Mouse (Mus musculus) layer of hippocampus, postnatal 14 days (tissue): ENCODE data around the gene 2210016L21Rik. TPM values are rescaled to one million over a fixed set of nuclear protein-coding genes. Genes with fewer than 3 reads are reported as not detected.
"Not testable (repeated sequence)": the region's sequence is repeated elsewhere in the genome, so short reads cannot be mapped to it uniquely, and the experiment has no call there.

Experiments used
- DNase-seq, 2 experiments: peaks; one replicate each; pipeline ENCODE4 v3.0.0; 2021 to 2022; ENCODE audit warnings: low spot score in 2 of 2, mixed read lengths in 1 of 2
- long read RNA-seq, 2 experiments: library from polyadenylated mRNA; stranded (forward); transcript quantifications; one replicate each; pipeline ENCODE4 v2.0.0; 2021
- total RNA-seq, 2 experiments: library from RNA; stranded (reverse); gene quantifications; 2 replicates each; pipeline ENCODE4 v1.2.3; 2021

The 2210016L21Rik gene
- 100 to 1,000 TPM; 187 to 201 TPM for total RNA-seq
- long read RNA-seq, experiment 1, transcript 2210016L21Rik-201 (6 exons, 2,607 nt): major isoform, 149 of 169 reads
- long read RNA-seq, experiment 1, partial matches to known transcripts: 3 of 169 reads
- long read RNA-seq, experiment 1, other reads (novel, unspliced or antisense): 17 of 169 reads
- long read RNA-seq, experiment 2, transcript 2210016L21Rik-201 (6 exons, 2,607 nt): major isoform, 213 of 249 reads
- long read RNA-seq, experiment 2, partial matches to known transcripts: 22 of 249 reads
- long read RNA-seq, experiment 2, other reads (novel, unspliced or antisense): 14 of 249 reads

DNA sequence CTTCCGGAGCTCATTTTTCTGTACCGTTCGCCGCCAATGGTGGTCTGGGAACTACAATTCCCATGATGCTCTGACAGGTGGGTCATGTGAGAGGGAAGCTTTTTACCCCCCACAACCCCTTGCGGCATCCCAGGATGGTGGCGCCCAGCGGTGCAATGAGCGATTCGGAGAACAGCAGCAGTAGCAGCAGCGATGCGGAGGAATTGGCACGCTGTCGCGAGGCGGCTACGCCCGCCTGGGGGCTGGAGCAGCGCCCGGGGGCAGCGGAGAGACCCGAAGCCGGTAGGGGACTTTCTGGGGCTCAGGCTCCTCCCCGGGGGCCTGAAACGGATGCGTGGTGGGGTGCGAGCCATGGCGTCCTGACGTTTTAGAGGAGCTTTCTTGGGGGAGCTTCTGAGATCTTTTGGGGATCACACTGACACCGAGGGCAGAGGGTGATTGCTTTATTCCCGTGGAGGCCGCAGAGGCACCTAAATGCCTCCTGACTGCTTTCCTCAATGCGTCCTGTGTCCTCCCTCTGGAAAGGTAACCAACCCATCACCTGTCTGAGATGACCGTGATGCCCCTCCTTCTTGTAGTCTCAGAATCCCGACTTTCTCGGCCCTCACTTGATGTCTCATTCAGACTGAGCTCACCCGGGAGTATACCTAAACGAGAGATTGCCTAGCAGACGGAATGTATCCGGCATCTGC lies at the start of gene 2210016L21Rik:
Gene 2210016L21Rik (plus strand): TSS at position 85 of the 692 bp plus-strand sequence.
- DNase-seq: peak; percentile 85 to 91

DNA sequence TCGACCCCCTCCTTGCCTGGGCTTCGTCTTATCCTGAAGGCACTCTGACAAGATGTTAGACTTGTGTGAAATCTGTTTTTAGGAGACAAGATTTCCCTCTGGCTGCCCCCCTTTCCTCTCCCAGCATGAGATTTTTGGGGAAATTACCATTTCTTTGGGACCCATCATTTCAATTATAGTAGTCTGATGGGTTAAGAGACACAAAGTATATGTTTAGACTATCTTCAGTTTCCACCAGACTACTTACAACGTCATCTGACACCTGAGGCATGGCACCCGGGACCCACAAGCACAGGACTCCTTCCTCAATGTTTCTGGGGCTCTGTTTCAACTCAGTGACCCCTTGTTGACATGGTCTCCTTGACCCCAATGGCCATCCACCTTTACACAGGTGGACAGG lies 46.4 kb upstream of the 2210016L21Rik start:
- DNase-seq: no peak

DNA sequence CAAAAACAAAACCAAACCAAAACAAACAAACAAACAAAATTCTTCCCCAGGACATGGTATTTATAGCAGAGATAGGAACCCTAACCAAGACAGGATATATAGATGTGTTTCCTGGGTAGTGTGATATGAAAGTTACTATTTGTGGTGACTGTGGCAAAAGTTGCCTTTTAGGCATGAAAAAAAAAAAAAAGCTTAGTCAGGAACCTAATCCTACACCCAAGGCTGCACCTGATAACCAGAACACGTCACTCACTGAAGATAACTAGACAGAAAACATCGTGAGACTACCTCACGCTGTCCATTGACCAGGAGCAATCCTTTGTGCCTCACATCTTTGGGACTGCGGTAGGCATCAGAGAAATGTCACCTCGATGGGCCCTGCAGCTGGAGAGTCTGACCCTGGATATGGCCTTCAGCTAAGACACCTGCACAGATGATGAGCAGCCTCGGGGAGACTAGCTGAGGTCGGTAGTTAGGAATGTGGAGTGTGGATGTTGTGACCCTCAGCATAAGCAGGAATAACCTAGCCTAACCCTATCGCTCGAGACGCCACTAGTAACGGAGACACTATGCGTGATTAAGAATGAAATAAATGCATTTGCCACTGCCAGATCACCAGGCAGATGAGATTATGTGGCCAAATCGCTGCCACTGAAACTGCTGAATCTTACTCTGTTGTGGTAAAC lies 45.1 kb upstream of the 2210016L21Rik start, which contains the start of gene Oasl2:
Gene Oasl2 (plus strand): TSS at position 249 of the 686 bp plus-strand sequence.
- no peak for DNase-seq

DNA sequence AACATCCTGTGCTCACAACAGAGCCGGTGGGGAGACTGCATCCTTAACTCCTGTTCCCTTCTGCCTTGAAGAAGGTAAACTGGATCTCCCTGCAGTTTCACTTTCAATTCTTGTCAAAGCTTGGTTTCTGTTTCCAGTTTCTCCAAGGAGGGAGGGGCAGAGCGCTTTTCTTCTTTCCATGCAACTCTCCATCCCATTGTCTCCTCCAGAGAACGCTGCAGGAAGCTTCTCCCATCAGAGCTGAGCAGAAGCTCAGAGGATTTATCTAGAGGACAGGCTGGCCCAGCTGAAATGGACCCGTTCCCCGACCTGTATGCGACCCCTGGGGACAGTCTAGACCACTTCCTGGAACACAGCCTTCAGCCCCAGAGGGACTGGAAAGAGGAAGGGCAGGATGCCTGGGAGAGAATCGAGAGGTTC lies 44.6 kb upstream of the 2210016L21Rik start:
- no peak for DNase-seq

DNA sequence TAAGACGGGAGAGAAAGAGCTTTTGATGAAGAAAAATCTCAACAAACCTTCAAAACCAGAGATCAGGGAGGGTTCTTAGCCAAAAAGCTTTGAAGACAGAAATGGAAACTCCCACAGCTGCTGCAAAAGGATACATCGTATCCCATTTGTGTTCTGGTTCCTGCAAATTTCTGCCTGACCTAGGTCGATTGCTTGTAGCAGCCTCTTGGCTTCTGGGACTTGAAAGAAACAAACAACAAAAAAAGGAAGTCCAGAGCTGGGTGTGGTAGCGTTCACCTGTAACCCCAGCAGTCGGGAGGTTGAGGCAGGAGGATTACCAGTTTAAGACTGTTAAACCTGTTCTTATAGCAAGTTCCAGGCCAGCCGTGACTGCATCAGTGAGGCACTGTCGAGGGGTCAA lies 43.1 kb upstream of the 2210016L21Rik start:
- no peak for DNase-seq

DNA sequence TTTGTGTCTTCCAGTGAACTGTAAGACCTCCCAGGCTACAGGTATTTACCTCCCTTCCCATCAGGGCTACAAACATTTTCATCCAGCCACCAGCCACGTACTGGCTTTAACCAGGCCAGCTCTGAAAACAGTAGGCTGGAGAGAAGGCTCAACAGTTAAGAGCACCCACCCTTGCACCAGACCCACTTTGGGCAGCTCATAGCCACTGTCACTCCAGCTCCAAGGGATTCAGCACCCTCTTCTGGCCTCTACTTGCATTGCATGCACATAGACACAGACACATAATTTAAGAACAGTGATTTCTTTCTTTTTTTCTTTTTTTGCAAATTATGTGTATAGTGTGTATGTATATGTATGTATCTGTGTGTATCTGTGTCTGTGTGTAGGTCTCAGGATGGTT lies 39.5 kb upstream of the 2210016L21Rik start:
- peak in 1 of 2 experiments; percentile 31 for DNase-seq

DNA sequence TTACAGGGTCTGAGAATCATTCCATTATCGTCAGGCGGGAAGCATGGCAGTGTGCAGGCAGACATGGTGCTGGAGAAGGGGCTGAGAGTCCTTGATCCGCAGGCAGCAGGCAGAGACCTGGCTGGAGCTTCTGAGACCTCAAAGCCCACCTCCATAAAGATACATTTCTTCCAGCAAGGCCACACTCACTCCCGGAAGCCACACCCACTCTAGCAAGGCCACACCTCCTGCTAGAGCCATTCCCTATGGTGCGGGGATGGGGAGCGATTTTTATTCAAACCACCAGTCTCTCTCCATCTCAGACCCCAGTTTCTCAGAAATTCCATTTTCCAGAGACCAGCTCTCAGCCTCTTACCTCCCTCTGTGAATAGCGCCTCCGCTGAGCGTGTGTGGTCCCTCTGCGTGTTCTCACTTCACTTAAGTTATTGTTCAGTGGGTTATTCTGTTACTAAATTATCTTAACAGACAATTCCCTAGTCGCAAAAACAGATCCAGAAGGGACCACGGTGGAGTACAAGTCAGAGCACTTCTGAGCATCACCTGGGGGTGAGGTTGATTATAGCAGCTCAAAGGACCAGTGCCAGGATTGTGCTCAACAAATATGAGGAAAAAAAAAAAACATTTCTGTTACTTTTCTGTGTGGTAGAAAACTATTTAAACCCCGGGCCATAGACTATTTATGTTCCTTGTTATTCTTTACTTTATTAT lies 33.2 kb upstream of the 2210016L21Rik start:
- no peak for DNase-seq

DNA sequence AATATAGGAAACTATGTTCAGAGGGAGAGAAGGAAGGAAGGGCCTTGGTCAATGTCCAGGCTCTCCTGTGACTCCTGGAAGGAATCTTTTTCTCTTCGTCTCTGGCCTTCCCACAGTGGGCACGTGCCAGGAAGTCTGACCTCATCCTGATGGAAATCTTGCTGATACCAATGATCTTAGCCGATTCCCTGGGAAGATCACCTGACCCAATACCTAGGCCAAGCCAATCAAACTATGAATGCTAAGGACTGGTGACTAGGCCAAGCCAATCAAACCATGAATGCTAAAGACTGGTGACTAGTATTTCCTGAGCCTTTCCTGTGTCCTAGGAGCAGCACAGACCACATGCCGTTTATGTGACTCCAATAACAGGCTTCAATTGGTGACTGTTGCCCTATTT lies 28.3 kb upstream of the 2210016L21Rik start:
- no peak for DNase-seq

DNA sequence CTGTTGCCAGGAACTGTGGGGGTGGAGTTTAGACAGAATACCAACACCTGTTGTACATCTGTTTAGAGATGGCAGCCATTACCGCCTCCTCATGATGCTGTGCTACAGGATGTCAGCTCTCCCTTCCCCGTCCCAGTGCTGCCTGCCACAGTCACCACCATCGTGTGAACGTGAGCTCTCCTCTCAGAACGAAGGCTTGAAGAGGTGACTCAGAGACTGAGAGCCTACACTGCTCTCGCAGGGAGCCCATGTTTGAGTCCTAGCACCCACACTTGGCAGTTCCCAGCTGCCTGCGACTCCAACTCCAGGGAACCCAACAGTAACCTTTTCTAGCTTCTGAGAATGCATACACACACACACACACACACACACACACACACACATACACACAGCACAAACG lies 27.1 kb upstream of the 2210016L21Rik start:
- no peak for DNase-seq

DNA sequence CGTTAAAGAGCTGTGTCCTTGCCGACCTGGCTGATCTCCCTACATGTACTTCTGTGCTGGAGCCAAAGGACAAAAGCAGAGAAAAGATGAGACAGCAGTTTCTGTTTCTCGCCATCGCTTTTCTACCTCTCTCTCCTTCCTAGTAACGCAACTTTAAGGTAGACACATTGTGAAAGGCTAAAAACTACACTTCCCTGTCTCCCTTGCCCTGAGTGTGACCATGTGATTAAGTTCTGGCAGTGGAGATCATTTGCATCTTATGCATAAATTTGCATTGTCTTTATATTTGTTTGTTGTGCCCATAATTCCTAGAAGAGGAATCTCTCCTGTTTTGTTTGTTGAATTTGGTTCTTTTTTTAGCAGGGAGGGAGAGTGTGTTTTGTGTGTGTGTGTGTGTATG lies 26.1 kb upstream of the 2210016L21Rik start:
- no peak for DNase-seq

DNA sequence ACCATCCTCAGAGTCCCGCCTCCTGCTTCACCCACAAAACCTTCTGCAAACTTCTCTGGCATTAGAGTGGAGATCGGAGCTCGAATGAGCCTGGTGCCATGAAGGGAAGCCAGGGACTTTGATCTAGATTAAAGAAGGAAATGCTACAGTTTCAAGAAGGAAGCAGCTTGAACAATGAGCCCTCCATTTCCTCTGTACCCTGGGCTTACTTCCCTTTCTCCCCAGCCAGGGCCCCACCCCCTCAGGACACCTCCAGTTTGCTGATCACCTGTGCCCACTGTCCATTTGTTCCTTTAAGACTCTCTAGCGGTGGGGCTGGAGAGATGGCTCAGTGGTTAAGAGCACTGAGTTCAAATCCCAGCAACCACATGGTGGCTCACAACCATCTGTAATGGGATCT lies 25.2 kb upstream of the 2210016L21Rik start:
- no peak for DNase-seq

DNA sequence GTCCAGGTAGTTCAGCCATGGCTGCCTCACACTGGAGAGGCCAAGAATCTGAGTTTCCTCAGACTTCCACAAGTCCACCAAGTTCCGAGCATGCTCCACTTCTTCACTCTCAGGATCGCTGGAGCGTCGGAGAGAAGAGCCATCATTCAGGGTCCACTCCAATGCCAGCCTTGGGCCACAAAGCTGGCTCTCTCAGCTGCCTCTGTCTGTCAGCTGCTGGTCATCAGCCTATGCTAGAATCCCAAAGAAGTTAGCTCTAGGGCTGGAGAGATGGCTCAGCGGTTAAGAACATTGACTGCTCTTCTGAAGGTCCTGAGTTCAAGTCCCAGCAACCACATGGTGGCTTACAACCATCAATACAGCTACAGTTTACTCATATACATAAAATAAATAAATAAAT lies 24.6 kb upstream of the 2210016L21Rik start:
- DNase-seq: not testable (repeated sequence)

DNA sequence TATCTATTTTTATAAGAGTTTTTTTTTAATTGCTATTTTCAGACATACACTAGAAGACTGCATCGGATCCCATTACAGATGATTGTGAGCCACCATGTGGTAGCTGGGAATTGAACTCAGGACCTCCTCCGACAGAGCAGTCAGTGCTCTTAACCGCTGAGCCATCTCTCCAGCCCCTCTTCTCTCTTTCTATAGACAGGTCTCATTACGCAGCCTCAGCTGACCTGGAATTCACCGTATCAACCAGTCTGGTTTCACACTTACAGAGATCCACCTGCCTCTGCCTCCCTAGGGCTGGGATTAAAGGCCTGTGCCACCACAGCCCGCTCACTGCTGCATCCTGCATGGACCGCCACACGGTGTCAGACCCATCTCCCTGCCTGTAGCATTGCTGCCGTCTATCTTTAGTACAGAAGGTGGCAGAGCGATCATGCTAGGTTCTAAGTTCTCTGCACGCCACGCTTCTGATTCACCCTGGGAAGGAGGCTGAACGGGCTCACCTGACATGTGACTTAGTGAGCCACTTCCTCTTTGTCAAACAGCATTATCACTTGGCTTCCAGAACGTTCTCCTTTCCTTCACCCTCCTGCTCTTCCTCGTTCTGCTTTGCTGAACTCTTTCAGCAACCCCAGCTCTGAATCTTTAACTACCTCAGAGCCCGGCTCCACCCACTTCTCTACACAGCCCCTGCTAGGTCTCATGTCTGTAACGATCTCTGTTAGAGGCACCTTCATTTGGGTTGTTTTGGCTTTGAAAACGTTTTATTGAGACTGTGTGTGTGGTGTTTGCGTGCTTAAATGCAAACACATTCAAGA lies 20.2 kb upstream of the 2210016L21Rik start:
- DNase-seq: no peak

DNA sequence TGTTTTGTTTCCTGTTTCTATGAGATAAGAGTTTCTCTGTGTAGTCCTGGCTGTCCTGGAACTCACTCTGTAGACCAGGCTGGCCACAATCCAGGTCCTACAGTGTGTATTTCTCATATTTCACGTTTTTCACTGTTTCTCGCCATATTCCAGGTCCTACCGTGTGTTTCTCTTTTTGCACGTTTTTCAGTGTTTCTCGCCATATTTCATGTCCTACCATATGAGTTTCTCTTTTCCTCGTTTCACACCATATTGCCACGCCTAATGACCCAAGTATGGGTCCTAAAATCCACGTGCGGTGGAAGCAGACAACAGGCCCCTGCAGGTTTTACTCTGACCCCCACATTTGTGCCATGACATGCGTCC lies 19.6 kb upstream of the 2210016L21Rik start:
- DNase-seq: no peak

DNA sequence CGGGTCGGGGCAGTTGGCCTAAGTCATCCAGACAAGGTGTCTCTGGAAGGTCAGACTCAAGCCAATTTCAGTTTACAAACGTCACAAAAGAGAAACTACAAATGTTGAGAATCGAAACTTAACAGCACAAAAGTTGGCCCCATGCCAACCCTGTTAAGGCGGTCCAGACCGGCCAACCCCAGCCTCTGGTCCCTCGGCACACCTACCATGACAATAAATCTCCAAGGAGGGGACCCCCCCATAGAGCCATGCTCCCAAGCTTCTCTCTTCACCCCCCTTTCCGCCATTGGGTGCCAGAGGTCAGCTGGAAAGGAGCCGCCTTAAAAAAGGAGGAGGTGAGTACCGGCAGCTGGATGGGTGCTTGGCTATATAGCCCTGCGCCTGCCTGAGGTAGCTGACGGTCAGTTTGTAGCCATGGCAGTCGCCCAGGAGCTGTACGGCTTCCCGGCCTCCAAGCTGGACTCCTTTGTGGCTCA lies 18.9 kb upstream of the 2210016L21Rik start, which contains the start of gene Oasl1:
Gene Oasl1 (plus strand): TSS at position 243 of the 476 bp plus-strand sequence.
- no peak for DNase-seq

DNA sequence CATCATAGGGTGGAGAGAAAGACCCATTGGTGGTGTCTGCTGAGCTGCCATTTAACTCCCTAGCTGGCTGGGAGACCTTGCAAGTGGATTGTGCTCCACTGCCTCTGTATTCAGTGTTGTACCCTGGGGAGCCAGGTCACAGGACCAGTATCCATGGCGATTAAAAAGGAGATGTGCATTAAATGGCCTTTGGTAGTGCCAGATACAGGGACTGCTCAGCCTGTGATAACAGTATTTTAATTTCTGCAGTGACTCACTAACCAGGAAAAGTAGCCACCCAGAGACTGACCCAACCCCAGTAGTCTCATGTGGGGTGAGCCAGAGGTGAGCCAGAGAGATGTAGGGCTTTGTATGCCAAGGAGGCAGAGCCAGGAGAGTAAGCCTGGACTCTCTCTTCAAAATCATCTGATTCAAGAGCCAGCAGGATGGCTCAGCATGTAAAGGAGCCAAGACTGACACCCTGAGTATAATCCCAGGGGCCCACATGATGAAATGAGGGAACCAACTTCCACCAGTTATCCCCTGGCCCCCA lies 15.7 kb upstream of the 2210016L21Rik start:
- DNase-seq: no peak

DNA sequence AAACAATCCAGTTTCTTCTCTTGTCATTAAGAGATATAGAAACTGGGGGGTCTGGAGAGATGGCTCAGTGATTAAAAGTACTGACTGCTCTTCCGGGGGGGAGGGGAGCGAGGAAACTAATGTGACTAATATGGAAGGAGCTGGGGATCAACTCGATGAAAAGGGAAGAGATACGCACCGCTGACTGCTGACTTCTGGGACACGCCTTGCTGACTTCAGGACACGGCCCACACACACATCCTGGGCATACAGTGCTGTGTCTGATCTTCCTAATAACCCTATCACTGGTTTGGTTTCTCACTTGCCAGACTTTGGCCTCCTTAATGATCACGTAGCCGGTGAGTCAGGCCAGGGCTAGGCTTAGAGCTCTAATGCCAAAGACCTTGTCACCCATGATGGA lies 15.2 kb upstream of the 2210016L21Rik start:
- no peak for DNase-seq

DNA sequence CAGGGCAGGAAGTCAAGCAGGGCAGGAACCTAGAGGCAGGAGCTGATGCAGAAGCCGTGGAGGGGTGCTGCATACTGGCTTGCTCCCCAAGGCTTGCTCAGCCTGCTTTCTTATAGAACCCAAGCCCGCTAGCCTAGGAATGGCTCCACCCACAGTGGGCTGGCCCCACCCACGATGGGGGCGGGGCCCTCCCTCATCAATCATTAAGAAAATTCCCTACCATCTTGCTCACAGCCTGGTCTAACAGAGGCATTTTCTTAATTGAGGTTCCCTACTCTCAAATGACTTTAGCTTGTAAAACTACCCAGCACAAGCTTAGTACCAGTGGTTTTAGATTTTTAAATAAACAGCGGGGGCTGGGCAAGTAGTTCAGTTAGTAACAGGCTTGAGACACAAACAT lies 10.3 kb upstream of the 2210016L21Rik start:
- no peak for DNase-seq

DNA sequence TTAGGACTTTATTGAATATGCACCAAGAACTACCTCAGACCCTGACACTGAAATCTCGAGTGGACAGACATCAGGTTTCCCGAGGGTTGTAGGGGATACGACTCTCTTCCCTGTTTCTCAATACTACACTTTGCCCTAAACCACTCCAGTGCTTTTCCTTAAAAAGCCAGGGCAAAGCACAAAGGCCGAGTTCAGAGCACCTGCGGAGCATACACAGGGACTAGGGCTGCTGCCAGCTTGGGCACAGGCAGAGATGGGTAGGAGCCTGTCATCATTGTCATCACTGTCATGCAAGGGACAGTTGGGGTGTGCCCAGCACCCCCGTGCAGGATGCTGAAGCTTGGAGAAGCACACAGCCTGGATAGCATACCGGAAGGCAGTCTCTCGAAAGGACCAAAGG lies 8.8 kb upstream of the 2210016L21Rik start:
- DNase-seq: no peak

DNA sequence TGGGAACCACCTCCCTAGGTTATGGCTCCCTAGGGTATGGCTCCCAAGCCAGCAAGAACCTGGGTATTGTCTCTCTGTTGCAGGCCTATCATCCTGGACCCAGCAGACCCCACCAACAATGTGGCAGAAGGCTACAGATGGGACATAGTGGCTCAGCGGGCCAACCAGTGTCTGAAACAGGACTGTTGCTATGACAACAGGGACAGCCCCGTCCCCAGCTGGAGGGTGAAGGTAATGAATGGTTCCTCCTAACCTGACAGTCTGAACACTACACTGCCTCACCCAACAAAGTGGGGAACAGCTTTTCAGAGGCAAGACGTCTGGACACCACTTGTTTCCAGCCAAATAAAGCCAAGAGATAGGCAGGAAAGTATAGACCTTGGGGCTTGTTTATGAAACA lies 6.1 kb upstream of the 2210016L21Rik start:
- no peak for DNase-seq
